In genomic region chr1:157518111-157518523, GRCm38 (mm10) we compare ENCODE assay signal across 1 mouse cellular context.
TF ChIP-seq lines count a peak whose summit lies in the region.

No protein-coding gene starts in this region.

TF ChIP-seq in MEL, 35 proteins besides CTCF, POLR2A, EP300 and RAD21 (continued from another document):
- TF ChIP-seq SMC3 (IDR thresholded peaks at IDR 0.05; ENCODE audit: low read depth, low read length) (no peak), MEF2A (IDR thresholded peaks at IDR 0.05; ENCODE audit: extremely low read depth, insufficient replicate concordance, low read depth, low read length, poor library complexity, severe bottlenecking) (no peak), NRF1 (IDR thresholded peaks at IDR 0.05; ENCODE audit: insufficient read depth, low read depth, low read length, poor library complexity, severe bottlenecking) (no peak), POLR2AphosphoS5 (IDR thresholded peaks at IDR 0.05; ENCODE audit: borderline replicate concordance, low read depth, low read length) (no peak), ZNF384 (IDR thresholded peaks at IDR 0.05; ENCODE audit: low read depth, low read length) (peak; percentile 91)
